Mouse (Mus musculus) hindbrain, embryonic 10.5 days (tissue): ENCODE data around the gene Rprml. TPM values are rescaled to one million over a fixed set of nuclear protein-coding genes. Genes with fewer than 3 reads are reported as not detected.

Experiments used
- DNase-seq: peaks from one replicate; pipeline ENCODE4 v3.0.0-alpha.2; 2017; ENCODE audit warnings: low spot score
- H3K27ac ChIP-seq: fragments of 300-500 bp; sonication (generic); 2 replicates; pipeline ENCODE4 v1.5.1; 2016; ENCODE audit warnings: mild to moderate bottlenecking, moderate library complexity
- H3K27me3 ChIP-seq: fragments of 300-500 bp; sonication (generic); 2 replicates; pipeline ENCODE4 v1.6.1; 2016; ENCODE audit warnings: mild to moderate bottlenecking; ENCODE audit not compliant: poor library complexity, insufficient read depth, severe bottlenecking
- H3K36me3 ChIP-seq: fragments of 300-500 bp; sonication (generic); 2 replicates; pipeline ENCODE4 v1.6.1; 2016; ENCODE audit warnings: mild to moderate bottlenecking, moderate library complexity
- H3K4me1 ChIP-seq: fragments of 300-500 bp; sonication (generic); replicated peaks from 2 replicates; pipeline ENCODE4 v1.6.1; 2016; ENCODE audit warnings: mild to moderate bottlenecking
- H3K4me3 ChIP-seq: fragments of 300-500 bp; sonication (generic); 2 replicates; pipeline ENCODE4 v1.5.1; 2016; ENCODE audit warnings: mild to moderate bottlenecking, moderate library complexity
- H3K9me3 ChIP-seq: fragments of 300-500 bp; sonication (generic); 2 replicates; pipeline ENCODE4 v1.6.1; 2016; ENCODE audit warnings: mild to moderate bottlenecking, moderate library complexity
- WGBS: fragments of 180-500 bp; shearing (Covaris S2); methylation state at CpG from one replicate; pipeline ENCODE4 v1.1.7; 2016; 5-methylcytosine and 5-hydroxymethylcytosine counted together
- polyA plus RNA-seq: library from polyadenylated mRNA; unstranded; fragments of >200 nt; fragmentation: Nextera tagmentation; extraction: Ambion mirVana; gene quantifications from 2 replicates; pipeline ENCODE4 v1.2.1, GENCODE M21; 2016

Rprml gene
- polyA plus RNA-seq, 1 experiment from 2014 or later: not detected

GRCm38 (mm10) chr11:103647921-103648620, 1.3 kb upstream of the Rprml start:
- H3K27ac ChIP-seq: no peak overlapping the region
- peaks cover 70% of the 10 kb centered on the region for H3K27me3 ChIP-seq
- peaks cover 26% of the 10 kb centered on the region for H3K4me1 ChIP-seq
- no peaks in the 10 kb centered on the region for H3K36me3 ChIP-seq
- no peaks in the 10 kb centered on the region for H3K9me3 ChIP-seq
- WGBS: 12% methylated on average over 11 of the region's 11 CpGs
- peak; percentile 10 for DNase-seq
- H3K4me3 ChIP-seq: no peak overlapping the region

GRCm38 (mm10) chr11:103648656-103649055, 714 bp upstream of the Rprml start:
- H3K4me3 ChIP-seq: no peak overlapping the region
- peaks cover 76% of the 10 kb centered on the region for H3K27me3 ChIP-seq
- WGBS: 29% methylated on average over 7 of the region's 7 CpGs

DNA sequence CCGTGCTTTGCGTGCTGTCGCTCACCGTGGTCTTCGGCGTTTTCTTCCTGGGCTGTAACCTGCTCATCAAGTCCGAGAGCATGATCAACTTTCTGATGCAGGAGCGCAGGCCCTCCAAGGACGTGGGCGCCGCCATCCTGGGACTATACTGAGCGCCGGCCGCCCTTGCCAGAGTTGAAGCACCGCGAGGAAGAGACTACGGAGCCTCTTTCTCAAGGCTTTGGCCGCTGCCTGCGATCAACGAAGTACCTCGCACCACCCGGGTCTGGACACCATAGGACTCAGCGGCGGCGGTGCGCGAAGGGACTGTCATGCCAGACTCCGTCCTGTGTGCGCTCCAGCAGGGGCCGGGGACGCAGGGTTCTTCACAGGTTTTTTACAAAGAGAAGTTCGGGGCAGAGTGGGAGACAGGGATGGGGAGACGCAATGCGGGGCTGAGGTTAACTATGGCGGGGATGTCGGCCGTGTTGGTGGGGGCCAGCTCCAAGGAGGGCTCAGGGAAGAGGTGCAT, 668 bp downstream of the Rprml start:
- Histone ChIP-seq H3K27ac (no peak overlapping the region), H3K27me3 (peaks cover 90% of the 10 kb centered on the region), H3K4me1 (peaks cover 26% of the 10 kb centered on the region), H3K4me3 (peak overlapping the region; percentile 48), H3K9me3 (no peaks in the 10 kb centered on the region), H3K36me3 (no peaks in the 10 kb centered on the region)
- 1% methylated on average over 37 of the region's 37 CpGs for WGBS
- no peak for DNase-seq

More at GRCm38 (mm10) chr11:103648656-103649055, 714 bp upstream of the Rprml start:
- Histone ChIP-seq H3K36me3 (no peaks in the 10 kb centered on the region), H3K27ac (no peak overlapping the region), H3K9me3 (no peaks in the 10 kb centered on the region), H3K4me1 (peaks cover 26% of the 10 kb centered on the region)
- DNase-seq: no peak

DNA sequence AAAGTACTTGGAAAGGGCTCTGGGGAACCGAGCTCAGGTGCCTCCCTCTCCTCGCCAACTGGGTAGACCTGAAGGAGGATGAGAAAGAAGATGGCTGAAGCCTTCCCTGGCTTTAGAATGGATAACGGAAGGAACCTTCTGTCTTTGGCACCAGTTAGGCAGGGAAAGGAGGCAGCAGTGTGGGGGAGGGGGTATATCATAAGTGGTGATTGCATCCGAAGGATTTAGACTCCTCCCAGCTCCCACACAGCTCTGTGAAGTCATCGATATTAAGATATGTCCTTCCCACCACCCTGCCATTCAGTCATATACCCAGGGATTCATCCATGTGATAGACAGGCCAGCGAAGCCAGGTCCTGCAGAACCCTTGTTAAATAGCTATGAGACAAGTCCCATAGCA, 2.1 kb downstream of the Rprml start:
- Histone ChIP-seq H3K36me3 (no peaks in the 10 kb centered on the region), H3K4me3 (no peak overlapping the region), H3K27ac (no peak overlapping the region), H3K9me3 (no peaks in the 10 kb centered on the region), H3K27me3 (peaks cover 95% of the 10 kb centered on the region), H3K4me1 (peaks cover 20% of the 10 kb centered on the region)
- WGBS: 85% methylated on average over 6 of the region's 6 CpGs
- DNase-seq: no peak

DNA sequence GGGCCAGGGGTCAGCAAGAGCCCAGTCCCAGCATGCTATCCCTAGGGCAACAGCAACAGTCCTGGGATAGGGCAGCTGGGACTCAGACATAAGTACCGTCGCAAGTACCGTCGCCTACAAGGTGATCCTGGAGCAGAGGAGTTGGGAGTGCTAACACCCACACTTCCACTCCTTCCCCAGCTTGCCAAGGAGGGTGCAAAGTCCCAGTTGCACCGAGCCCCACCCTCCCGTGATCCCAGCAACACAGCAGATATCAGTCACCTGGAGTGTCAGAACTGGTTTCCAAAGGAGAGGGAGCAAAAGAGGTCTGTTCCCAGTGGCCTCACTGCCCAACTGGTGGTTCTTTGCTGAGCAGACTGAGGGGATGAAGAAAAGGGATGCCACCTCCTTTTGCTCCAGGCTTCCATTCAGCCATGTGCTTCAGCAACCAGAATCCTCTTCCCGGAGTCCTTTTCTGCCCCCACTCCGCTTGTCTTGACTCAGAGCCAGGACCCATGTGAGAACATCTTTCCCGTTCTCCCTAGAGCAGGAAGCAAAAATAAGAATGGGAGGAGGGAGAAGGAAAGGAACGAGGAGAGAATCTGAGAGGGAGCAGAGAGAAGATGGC, 4.1 kb downstream of the Rprml start:
- no peak overlapping the region for H3K27ac ChIP-seq
- no peaks in the 10 kb centered on the region for H3K36me3 ChIP-seq
- H3K9me3 ChIP-seq: no peaks in the 10 kb centered on the region
- no peak for DNase-seq
- H3K4me1 ChIP-seq: peaks cover 14% of the 10 kb centered on the region
- H3K27me3 ChIP-seq: peaks cover 75% of the 10 kb centered on the region
- WGBS: 76% methylated on average over 10 of the region's 10 CpGs
- H3K4me3 ChIP-seq: no peak overlapping the region

DNA sequence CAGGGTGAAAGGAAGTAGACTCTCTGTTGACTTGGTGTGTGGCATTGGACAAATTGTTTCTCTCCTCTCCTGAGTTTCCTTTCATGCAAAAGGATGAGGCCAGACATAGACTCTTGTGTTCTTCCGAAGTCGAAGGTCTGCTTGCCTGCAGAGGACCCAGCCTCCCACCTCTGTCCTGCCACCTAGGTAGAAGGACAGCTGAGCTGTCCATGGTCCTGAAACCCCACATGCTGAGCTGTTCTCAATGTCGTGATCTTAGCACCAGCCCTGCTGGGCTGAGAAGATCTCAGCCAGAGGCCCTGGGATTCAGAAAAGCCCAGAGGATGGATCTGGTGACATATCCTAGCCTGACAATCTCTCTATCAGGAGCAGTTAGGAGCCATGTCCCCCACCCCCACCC, 7.2 kb downstream of the Rprml start:
- peak; percentile 48 for DNase-seq
- H3K4me3 ChIP-seq: no peak overlapping the region
- H3K27ac ChIP-seq: no peak overlapping the region
- peaks cover 45% of the 10 kb centered on the region for H3K27me3 ChIP-seq
- H3K4me1 ChIP-seq: no peaks in the 10 kb centered on the region
- no peaks in the 10 kb centered on the region for H3K9me3 ChIP-seq
- WGBS: 9% methylated on average over 3 of the region's 3 CpGs
- no peaks in the 10 kb centered on the region for H3K36me3 ChIP-seq

DNA sequence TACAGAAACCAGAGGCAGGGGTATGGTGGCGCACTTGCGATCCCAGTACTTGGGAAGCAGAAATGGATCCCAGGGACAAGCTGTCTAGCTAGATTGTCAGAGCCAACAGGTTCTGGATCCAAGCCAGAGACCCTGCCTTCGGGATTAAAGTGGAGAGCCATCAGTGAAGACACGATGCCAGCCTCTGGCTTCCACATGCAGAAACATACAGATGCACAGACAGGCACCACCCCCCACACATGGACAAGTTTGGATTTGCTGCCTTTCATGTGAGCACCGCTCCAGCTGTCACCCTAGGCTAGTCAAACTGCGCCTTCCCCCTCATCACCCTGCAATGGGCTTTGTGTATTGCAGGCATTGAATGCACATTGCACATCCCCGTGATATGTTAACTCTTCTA, 8.8 kb downstream of the Rprml start:
- no peak for DNase-seq
- no peaks in the 10 kb centered on the region for H3K4me1 ChIP-seq
- H3K36me3 ChIP-seq: no peaks in the 10 kb centered on the region
- no peaks in the 10 kb centered on the region for H3K9me3 ChIP-seq
- no peak overlapping the region for H3K27ac ChIP-seq
- H3K4me3 ChIP-seq: no peak overlapping the region
- 88% methylated on average over 7 of the region's 7 CpGs for WGBS
- peaks cover 28% of the 10 kb centered on the region for H3K27me3 ChIP-seq

DNA sequence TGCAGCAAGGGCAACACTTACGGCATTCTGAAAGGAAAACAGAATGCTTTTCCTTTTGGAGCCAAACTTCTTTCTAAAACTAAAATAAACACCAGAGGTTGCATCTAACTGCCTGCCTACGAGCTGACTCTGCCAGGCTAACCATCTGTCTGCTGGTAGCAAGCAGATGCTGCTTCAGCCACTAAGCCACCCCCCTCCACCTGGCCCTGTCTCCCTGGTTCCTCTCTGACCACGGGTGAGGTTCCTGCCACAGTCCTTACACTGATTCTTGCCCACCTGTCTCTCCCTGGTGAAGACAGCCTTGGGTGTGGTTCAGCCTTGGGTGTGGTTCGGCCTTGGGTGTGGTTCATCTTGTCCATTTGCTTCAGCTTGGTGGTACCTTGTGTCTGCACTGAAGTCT, 12.5 kb downstream of the Rprml start:
- 67% methylated on average over 4 of the region's 4 CpGs for WGBS
- no peak overlapping the region for H3K27ac ChIP-seq
- H3K4me1 ChIP-seq: peaks cover 18% of the 10 kb centered on the region
- no peak overlapping the region for H3K4me3 ChIP-seq
- 0 out of 2 replicates have a peak, but pooled peaks cover 15% of the 10 kb centered on the region for H3K27me3 ChIP-seq
- H3K36me3 ChIP-seq: no peaks in the 10 kb centered on the region
- DNase-seq: no peak
- no peaks in the 10 kb centered on the region for H3K9me3 ChIP-seq

- 0 out of 2 replicates have a peak, but pooled peaks cover 22% of the 10 kb centered on the region for H3K27me3 ChIP-seq
- DNase-seq: no peak
- H3K4me3 ChIP-seq: no peak overlapping the region
- H3K36me3 ChIP-seq: no peaks in the 10 kb centered on the region
- H3K27ac ChIP-seq: no peak overlapping the region
- WGBS: 86% methylated on average over 5 of the region's 5 CpGs
- H3K9me3 ChIP-seq: no peaks in the 10 kb centered on the region
- H3K4me1 ChIP-seq: peaks cover 23% of the 10 kb centered on the region
Measured at GRCm38 (mm10) chr11:103662546-103662945, 13.2 kb downstream of the Rprml start.

GRCm38 (mm10) chr11:103663119-103663518, 13.7 kb downstream of the Rprml start:
- no peak overlapping the region for H3K4me3 ChIP-seq
- no peaks in the 10 kb centered on the region for H3K9me3 ChIP-seq
- H3K36me3 ChIP-seq: no peaks in the 10 kb centered on the region
- no peak overlapping the region for H3K27ac ChIP-seq
- H3K27me3 ChIP-seq: 0 out of 2 replicates have a peak, but pooled peaks cover 23% of the 10 kb centered on the region
- DNase-seq: no peak
- 88% methylated on average over 8 of the region's 8 CpGs for WGBS
- H3K4me1 ChIP-seq: peaks cover 23% of the 10 kb centered on the region

DNA sequence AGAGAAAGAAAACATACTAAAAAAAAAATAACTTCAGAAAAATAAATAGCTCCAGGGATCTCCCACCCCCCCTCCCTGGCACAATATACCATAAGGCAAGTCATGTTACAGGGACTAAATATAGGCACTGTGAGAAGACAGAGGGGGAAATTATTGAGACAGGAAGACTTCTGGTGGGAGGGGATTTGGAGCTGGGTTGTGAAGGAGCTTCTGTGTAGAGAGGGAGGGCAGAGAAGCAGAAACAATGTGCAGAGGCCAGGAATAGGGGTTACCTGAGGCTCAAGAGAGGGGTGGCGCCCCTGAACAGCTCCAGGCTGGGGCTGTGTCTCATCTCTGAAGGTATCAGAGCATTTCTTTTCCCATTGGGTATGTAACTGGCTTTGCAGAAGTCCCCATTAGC, 16.3 kb downstream of the Rprml start:
- peaks cover 23% of the 10 kb centered on the region for H3K4me1 ChIP-seq
- no peak overlapping the region for H3K4me3 ChIP-seq
- 0 out of 2 replicates have a peak, but pooled peaks cover 23% of the 10 kb centered on the region for H3K27me3 ChIP-seq
- no peaks in the 10 kb centered on the region for H3K36me3 ChIP-seq
- no peaks in the 10 kb centered on the region for H3K9me3 ChIP-seq
- 62% methylated on average over 1 of the region's 1 CpGs for WGBS
- DNase-seq: no peak
- no peak overlapping the region for H3K27ac ChIP-seq

GRCm38 (mm10) chr11:103666181-103666906, 17.0 kb downstream of the Rprml start:
- Histone ChIP-seq H3K4me1 (peaks cover 23% of the 10 kb centered on the region), H3K36me3 (no peaks in the 10 kb centered on the region), H3K9me3 (no peaks in the 10 kb centered on the region), H3K27ac (no peak overlapping the region), H3K4me3 (no peak overlapping the region), H3K27me3 (0 out of 2 replicates have a peak, but pooled peaks cover 23% of the 10 kb centered on the region)
- DNase-seq: no peak
- WGBS: 27% methylated on average over 10 of the region's 10 CpGs
